Mouse (Mus musculus): ENCODE measurements around the gene Lca5. TPM values are rescaled to one million over a fixed set of nuclear protein-coding genes. Genes with fewer than 3 reads are reported as not detected.

Gene Lca5
- polyA plus RNA-seq, 1 experiment from 2014 or later = 22.8 TPM

Other genes with a start within 250 kb of the Lca5 start
- gene Sh3bgrl2, start 107.2 kb upstream of the Lca5 start, polyA plus RNA-seq (2014; fragmentation: Nextera tagmentation; extraction: Ambion mirVana) = 20.5 and 22.4 TPM in 2 replicates